Comparison of ENCODE assay signal across 3 mouse cellular contexts in the genomic region with DNA sequence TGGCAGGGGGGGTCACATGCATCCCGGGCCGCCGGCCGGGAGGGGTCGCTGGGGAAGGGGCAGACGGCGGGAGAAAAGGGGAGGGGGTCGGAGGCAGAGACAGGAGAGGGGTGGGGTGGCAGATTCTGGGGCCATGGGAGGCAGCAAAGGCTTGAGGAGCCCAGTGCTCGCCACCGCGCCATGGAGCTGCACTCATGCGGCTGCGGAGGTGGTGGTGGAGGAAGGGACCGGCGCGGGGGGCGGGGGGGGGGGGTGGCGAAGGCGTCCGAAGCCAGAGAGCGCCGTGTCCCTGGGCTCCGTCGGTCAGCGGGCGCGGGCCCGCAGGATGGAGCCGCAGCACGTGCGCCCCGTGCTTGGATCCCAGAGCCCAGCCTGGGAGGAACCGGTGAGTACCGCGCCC. TPM values are rescaled to one million over a fixed set of nuclear protein-coding genes. Genes with fewer than 3 reads are reported as not detected.
"Had no signal": no experiment of that assay in that cellular context is flagged by ENCODE, and none has a peak within 500 bp of the region (broad histone marks: within the 10 kb centered on the region; RNA-seq: fewer than 3 reads in every experiment).

A gene (plus strand): TSS at position 301 of the 400 bp plus-strand sequence.

RNA-seq across cellular contexts. Expression of the gene that starts here (rescaled TPM):
- total RNA-seq: heart, adult 8-10 months; liver, adult 2 months had no signal
- polyA plus RNA-seq: intestine, postnatal 0 days; liver, adult 2 months had no signal
